Mouse (Mus musculus) midbrain, embryonic 11.5 days (tissue): Measurements from ENCODE around the gene Nlrp1a. TPM values are rescaled to one million over a fixed set of nuclear protein-coding genes. Genes with fewer than 3 reads are reported as not detected.

Source experiments
- ATAC-seq: fragments of 200-750 bp; cut with Nextera tagmentation; 2 replicates; pipeline ENCODE4 v1.8.0; 2017; ENCODE audit warnings: moderate TSS enrichment, moderate library complexity; ENCODE audit not compliant: low FRiP score
- DNase-seq: peaks from one replicate; pipeline ENCODE4 v3.0.0; 2015; ENCODE audit warnings: low spot score; ENCODE audit errors: missing footprints
- H3K27ac ChIP-seq: fragments of 300-500 bp; sonication (generic); 2 replicates; pipeline ENCODE4 v1.5.1; 2014; ENCODE audit warnings: low read depth, low read length
- H3K27me3 ChIP-seq: fragments of 300-500 bp; sonication (generic); 2 replicates; pipeline ENCODE4 v1.6.1; 2014; ENCODE audit warnings: mild to moderate bottlenecking, low read length, moderate library complexity, mixed read lengths; ENCODE audit not compliant: control insufficient read depth, insufficient read depth
- H3K36me3 ChIP-seq: fragments of 300-500 bp; sonication (generic); 2 replicates; pipeline ENCODE4 v1.6.1; 2014; ENCODE audit warnings: mild to moderate bottlenecking, low read length, moderate library complexity, mixed read lengths; ENCODE audit not compliant: control insufficient read depth, insufficient read depth
- H3K4me1 ChIP-seq: fragments of 300-500 bp; sonication (generic); 2 replicates; pipeline ENCODE4 v1.6.1; 2014; ENCODE audit warnings: low read length; ENCODE audit not compliant: control insufficient read depth, insufficient read depth
- H3K4me2 ChIP-seq: fragments of 300-500 bp; sonication (generic); 2 replicates; pipeline ENCODE4 v1.6.1; 2014; ENCODE audit warnings: mild to moderate bottlenecking, moderate library complexity
- H3K4me3 ChIP-seq: fragments of 300-500 bp; sonication (generic); 2 replicates; pipeline ENCODE4 v1.5.1; 2014; ENCODE audit warnings: low read depth, low read length
- H3K9ac ChIP-seq: fragments of 300-500 bp; sonication (generic); 2 replicates; pipeline ENCODE4 v1.6.1; 2014; ENCODE audit warnings: low read length
- H3K9me3 ChIP-seq: fragments of 300-500 bp; sonication (generic); 2 replicates; pipeline ENCODE4 v1.6.1; 2016; ENCODE audit warnings: low read length; ENCODE audit not compliant: control insufficient read depth
- WGBS: fragments of 180-500 bp; shearing (Covaris S2); extraction: QIAGEN DNeasy Blood & Tissue Kit; methylation state at CpG from one replicate; pipeline ENCODE4 v1.1.7; 2014; 5-methylcytosine and 5-hydroxymethylcytosine counted together
- polyA plus RNA-seq: library from polyadenylated mRNA; unstranded; fragments of >200 nt; fragmentation: Nextera tagmentation; extraction: Ambion mirVana; gene quantifications from 2 replicates; pipeline ENCODE4 v1.2.1, GENCODE M21; 2014

Nlrp1a gene
- 0.10 and 0.19 TPM in 2 replicates for polyA plus RNA-seq

DNA sequence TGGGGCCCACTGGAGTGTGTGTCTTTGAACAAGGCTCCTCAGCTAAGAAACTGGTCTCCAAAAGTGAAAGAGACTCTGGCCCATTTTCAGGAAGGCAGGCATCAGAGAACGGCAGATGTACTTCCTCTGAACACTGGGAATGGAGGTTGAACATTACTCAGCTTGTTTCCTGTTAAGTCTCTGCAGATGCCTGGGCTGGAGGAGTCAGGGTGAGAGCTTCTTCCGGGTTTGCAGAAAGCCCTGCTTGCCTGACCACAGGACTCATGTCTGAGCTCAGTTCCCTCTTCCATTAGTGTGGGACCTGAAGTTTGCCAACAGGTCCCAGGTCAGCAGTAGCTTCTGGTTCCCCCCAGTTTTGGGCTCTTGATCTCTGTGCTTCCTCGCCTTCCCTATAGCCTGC lies at the start of gene Nlrp1a:
Nlrp1a (minus strand) TSS at position 44 of the 400 bp plus-strand sequence.
- no peaks in the 10 kb centered on the region for H3K36me3 ChIP-seq
- H3K27ac ChIP-seq, result no peak within 1 kb of the TSS
- H3K9me3 ChIP-seq, result no peaks in the 10 kb centered on the region
- H3K9ac ChIP-seq, result no peak within 1 kb of the TSS
- H3K4me1 ChIP-seq, result no peaks in the 10 kb centered on the region
- WGBS, result 84% methylated on average over 3 of the region's 3 CpGs
- no peak within 1 kb of the TSS for H3K4me3 ChIP-seq
- DNase-seq, result no peak
- no peak for ATAC-seq
- H3K27me3 ChIP-seq, result no peaks in the 10 kb centered on the region
- H3K4me2 ChIP-seq, result no peak within 1 kb of the TSS

GRCm38 (mm10) chr11:71169633-71170032 lies 25.1 kb upstream of the Nlrp1a start:
- Histone ChIP-seq H3K4me1 (no peaks in the 10 kb centered on the region), H3K4me2 (no peak overlapping the region), H3K27ac (no peak overlapping the region), H3K4me3 (no peak overlapping the region), H3K27me3 (no peaks in the 10 kb centered on the region), H3K9me3 (no peaks in the 10 kb centered on the region), H3K9ac (no peak overlapping the region), H3K36me3 (no peaks in the 10 kb centered on the region)
- 74% methylated on average over 1 of the region's 1 CpGs for WGBS
- ATAC-seq (no peak), DNase-seq (no peak)

- ATAC-seq (no peak), DNase-seq (no peak)
- H3K9ac ChIP-seq, result no peak overlapping the region
- no peaks in the 10 kb centered on the region for H3K36me3 ChIP-seq
- H3K4me2 ChIP-seq, result no peak overlapping the region
- no peak overlapping the region for H3K27ac ChIP-seq
- H3K4me1 ChIP-seq, result no peaks in the 10 kb centered on the region
- no peaks in the 10 kb centered on the region for H3K27me3 ChIP-seq
- WGBS, result 64% methylated on average over 1 of the region's 1 CpGs
- H3K4me3 ChIP-seq, result no peak overlapping the region
- no peaks in the 10 kb centered on the region for H3K9me3 ChIP-seq
Observed at GRCm38 (mm10) chr11:71164139-71164538, 19.6 kb upstream of the Nlrp1a start.

DNA sequence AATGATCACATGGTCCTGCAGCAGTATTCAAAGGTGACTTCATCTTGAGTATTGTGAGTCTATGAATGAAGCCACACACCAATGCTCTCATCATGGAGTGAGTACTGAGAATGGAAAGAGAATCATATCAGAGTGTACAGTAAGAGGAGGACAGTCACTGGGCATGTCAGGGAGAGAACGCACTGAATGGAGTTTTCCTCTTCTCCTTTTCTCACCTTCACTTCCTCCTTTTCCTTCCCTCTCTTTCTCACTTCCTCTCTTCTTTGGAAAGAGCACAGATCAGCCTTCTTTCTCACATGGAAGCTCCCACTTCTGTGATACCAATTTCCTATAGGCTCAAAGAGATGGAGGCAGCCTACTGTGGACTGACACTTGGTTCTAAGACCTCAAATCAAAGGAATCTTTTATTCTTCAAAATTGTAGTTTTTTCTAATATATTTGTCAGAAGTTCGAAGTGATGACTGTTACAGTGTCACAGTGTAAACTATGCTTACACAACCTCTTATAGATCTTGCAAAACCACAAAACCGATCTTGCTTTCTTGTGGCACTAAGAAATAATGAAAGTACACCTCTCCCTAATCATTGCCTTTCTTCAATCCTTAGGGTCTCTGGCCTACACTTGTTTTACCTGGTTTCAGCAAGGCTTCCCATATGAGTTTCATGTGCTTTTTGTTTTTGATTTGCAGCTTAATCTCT lies 15.1 kb upstream of the Nlrp1a start:
- Histone ChIP-seq H3K27ac (no peak overlapping the region), H3K36me3 (no peaks in the 10 kb centered on the region), H3K4me2 (no peak overlapping the region), H3K4me1 (no peaks in the 10 kb centered on the region), H3K4me3 (no peak overlapping the region), H3K9ac (no peak overlapping the region), H3K27me3 (no peaks in the 10 kb centered on the region), H3K9me3 (no peaks in the 10 kb centered on the region)
- ATAC-seq (no peak), DNase-seq (no peak)
- WGBS, result 76% methylated on average over 3 of the region's 3 CpGs

GRCm38 (mm10) chr11:71155272-71155671 lies 10.8 kb upstream of the Nlrp1a start:
- no peak overlapping the region for H3K27ac ChIP-seq
- no peaks in the 10 kb centered on the region for H3K27me3 ChIP-seq
- H3K4me1 ChIP-seq, result no peaks in the 10 kb centered on the region
- no peaks in the 10 kb centered on the region for H3K9me3 ChIP-seq
- no peak overlapping the region for H3K4me2 ChIP-seq
- H3K4me3 ChIP-seq, result no peak overlapping the region
- ATAC-seq (no peak), DNase-seq (no peak)
- H3K9ac ChIP-seq, result no peak overlapping the region
- 93% methylated on average over 1 of the region's 1 CpGs for WGBS
- H3K36me3 ChIP-seq, result no peaks in the 10 kb centered on the region

- Histone ChIP-seq H3K27me3 (no peaks in the 10 kb centered on the region), H3K36me3 (no peaks in the 10 kb centered on the region), H3K4me3 (no peak overlapping the region), H3K4me2 (no peak overlapping the region), H3K9ac (no peak overlapping the region), H3K9me3 (no peaks in the 10 kb centered on the region), H3K4me1 (no peaks in the 10 kb centered on the region), H3K27ac (no peak overlapping the region)
- ATAC-seq, result no peak
- DNase-seq, result no peak
- WGBS, result 80% methylated on average over 1 of the region's 1 CpGs
Observed at GRCm38 (mm10) chr11:71142031-71142430, 2.5 kb downstream of the Nlrp1a start.

- DNase-seq (no peak), ATAC-seq (no peak)
- no peak overlapping the region for H3K27ac ChIP-seq
- no peaks in the 10 kb centered on the region for H3K36me3 ChIP-seq
- 82% methylated on average over 2 of the region's 2 CpGs for WGBS
- no peak overlapping the region for H3K4me2 ChIP-seq
- H3K27me3 ChIP-seq, result no peaks in the 10 kb centered on the region
- no peaks in the 10 kb centered on the region for H3K9me3 ChIP-seq
- H3K4me3 ChIP-seq, result no peak overlapping the region
- no peak overlapping the region for H3K9ac ChIP-seq
- no peaks in the 10 kb centered on the region for H3K4me1 ChIP-seq
Observed at GRCm38 (mm10) chr11:71107128-71107527, 37.4 kb downstream of the Nlrp1a start.

DNA sequence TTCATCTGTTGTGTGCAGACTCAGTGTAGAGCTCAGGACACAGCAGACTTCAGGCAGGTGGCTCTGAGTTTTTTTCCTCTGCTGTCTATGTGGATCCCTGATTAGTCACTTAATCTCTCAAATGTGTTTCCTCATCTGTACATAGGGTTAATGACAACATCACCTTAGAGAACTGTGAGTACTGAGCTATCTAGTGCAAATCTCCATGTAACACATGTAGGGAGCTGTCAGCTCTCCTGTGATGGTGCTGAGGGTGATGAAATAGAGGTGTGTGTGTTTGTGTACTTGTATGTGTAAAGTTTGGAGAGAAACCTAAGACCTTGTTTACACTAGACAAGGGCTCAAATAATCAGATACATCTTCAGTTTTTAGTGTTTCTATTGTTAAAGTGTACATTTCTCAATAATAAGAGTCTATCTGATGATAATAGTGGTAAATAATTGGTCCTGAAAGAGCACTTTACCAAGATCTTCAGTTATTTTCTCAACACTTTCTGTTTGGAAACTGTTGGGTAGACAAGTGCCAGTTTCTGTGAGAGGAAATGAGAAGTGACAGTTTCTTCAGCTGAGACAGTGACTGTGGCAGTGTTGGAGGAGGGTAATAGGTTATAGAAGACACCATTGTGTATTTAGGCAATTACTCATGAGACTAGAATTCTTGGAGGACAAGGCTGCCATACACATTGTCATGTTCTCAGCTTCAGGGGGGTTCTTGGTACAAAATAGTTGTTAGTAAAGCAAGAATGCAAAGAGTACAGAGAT lies 38.1 kb downstream of the Nlrp1a start:
- H3K27me3 ChIP-seq, result no peaks in the 10 kb centered on the region
- H3K27ac ChIP-seq, result no peak overlapping the region
- no peak overlapping the region for H3K4me3 ChIP-seq
- no peak for DNase-seq
- ATAC-seq, result no peak
- H3K9me3 ChIP-seq, result no peaks in the 10 kb centered on the region
- no peaks in the 10 kb centered on the region for H3K4me1 ChIP-seq
- no peaks in the 10 kb centered on the region for H3K36me3 ChIP-seq
- no peak overlapping the region for H3K9ac ChIP-seq
- H3K4me2 ChIP-seq, result no peak overlapping the region

DNA sequence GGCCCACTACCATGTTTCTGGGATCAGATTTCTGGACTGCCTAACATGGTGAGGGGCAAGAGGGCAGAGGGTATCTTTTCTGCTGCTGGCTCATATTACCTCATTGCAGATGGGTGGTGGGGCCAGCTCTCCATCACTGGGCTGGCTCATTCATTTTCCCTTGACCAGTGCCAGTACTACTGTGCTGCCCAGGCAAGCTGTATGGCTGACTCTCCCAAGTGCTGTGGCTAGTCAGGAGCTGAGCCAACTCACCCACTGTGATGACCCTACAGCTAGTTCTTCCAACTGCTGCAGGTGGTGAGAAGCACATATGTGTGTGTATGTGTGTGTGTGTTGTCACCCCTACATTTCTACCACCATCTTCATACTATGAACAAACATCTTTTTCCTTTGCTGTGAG lies 40.6 kb downstream of the Nlrp1a start:
- H3K27ac ChIP-seq, result no peak overlapping the region
- ATAC-seq (no peak), DNase-seq (no peak)

More for the DNA sequence above, 40.6 kb downstream of the Nlrp1a start:
- no peak overlapping the region for H3K4me2 ChIP-seq
- no peaks in the 10 kb centered on the region for H3K27me3 ChIP-seq
- H3K4me1 ChIP-seq, result no peaks in the 10 kb centered on the region
- no peaks in the 10 kb centered on the region for H3K36me3 ChIP-seq
- no peak overlapping the region for H3K9ac ChIP-seq
- no peaks in the 10 kb centered on the region for H3K9me3 ChIP-seq
- no peak overlapping the region for H3K4me3 ChIP-seq
